Mouse (Mus musculus): ENCODE data around the gene Prl7b1. TPM values are rescaled to one million over a fixed set of nuclear protein-coding genes. Genes with fewer than 3 reads are reported as not detected.

Gene Prl7b1
- not detected for polyA plus RNA-seq (2017; shearing (Covaris generic))

GRCm38 (mm10) chr13:27610482-27610881, at the start of gene Prl7b1:
Prl7b1 (minus strand) TSS chr13:27610582.

GRCm38 (mm10) chr13:27642393-27642792, 32.0 kb upstream of the Prl7b1 start, which contains the start of gene Prl7a1:
Prl7a1 (minus strand) TSS chr13:27642493.

GRCm38 (mm10) chr13:27582071-27582470, 28.3 kb downstream of the Prl7b1 start, which contains the start of gene Prl8a1:
Prl8a1 (minus strand) TSS chr13:27582171.

GRCm38 (mm10) chr13:27564506-27564905, 45.9 kb downstream of the Prl7b1 start, which contains the start of gene Prl8a9:
Prl8a9 (minus strand) TSS chr13:27564606.

Other genes starting within 250 kb of the Prl7b1 start
- gene Prl2b1, start 219.7 kb downstream of the Prl7b1 start, polyA plus RNA-seq (2017; shearing (Covaris generic)) = not detected
- gene Prl8a6, start 171.9 kb downstream of the Prl7b1 start, polyA plus RNA-seq (2017; shearing (Covaris generic)) = 1 to 10 TPM in 1 of 2 experiments, not detected in 1; 1.3 TPM
- under 1 TPM in 1 of 2 experiments, not detected in 1; 0.51 TPM for gene Prl8a8, start 97.4 kb downstream of the Prl7b1 start, polyA plus RNA-seq (2017; shearing (Covaris generic))
- not detected for gene Prl8a9, start 46.0 kb downstream of the Prl7b1 start, polyA plus RNA-seq (2017; shearing (Covaris generic))
- not detected for gene Prl8a1, start 28.4 kb downstream of the Prl7b1 start, polyA plus RNA-seq (2017; shearing (Covaris generic))
- under 1 TPM in 1 of 2 experiments, not detected in 1; 0.44 TPM for gene Prl7a1, start 31.9 kb upstream of the Prl7b1 start, polyA plus RNA-seq (2017; shearing (Covaris generic))
- not detected for gene Prl7a2, start 57.5 kb upstream of the Prl7b1 start, polyA plus RNA-seq (2017; shearing (Covaris generic))
- not detected for gene Prl7d1, start 106.2 kb upstream of the Prl7b1 start, polyA plus RNA-seq (2017; shearing (Covaris generic))
- not detected for gene Prl7c1, start 170.2 kb upstream of the Prl7b1 start, polyA plus RNA-seq (2017; shearing (Covaris generic))
- gene Prl2a1, start 191.1 kb upstream of the Prl7b1 start, polyA plus RNA-seq (2017; shearing (Covaris generic)) = not detected
- 1 to 10 TPM in 1 of 2 experiments, not detected in 1; 1.3 TPM for gene Prl2c1, start 238.8 kb upstream of the Prl7b1 start, polyA plus RNA-seq (2017; shearing (Covaris generic))